Mouse (Mus musculus) olfactory bulb, adult 2 months (tissue): Measurements from ENCODE around the gene Zfp316. TPM values are rescaled to one million over a fixed set of nuclear protein-coding genes. Genes with fewer than 3 reads are reported as not detected.

Source experiments
- H3K27ac ChIP-seq: fragments of 200-500 bp; 2 replicates; pipeline ENCODE4 v1.5.1; 2012; ENCODE audit warnings: low read depth, low read length; ENCODE audit not compliant: insufficient read depth
- H3K4me1 ChIP-seq: fragments of 200-500 bp; 2 replicates; pipeline ENCODE4 v1.6.1; 2012; ENCODE audit warnings: low read length; ENCODE audit not compliant: control insufficient read depth, insufficient read depth
- H3K4me3 ChIP-seq: fragments of 200-500 bp; 2 replicates; pipeline ENCODE4 v1.5.1; 2012; ENCODE audit warnings: mild to moderate bottlenecking, low read depth, low read length, moderate library complexity; ENCODE audit not compliant: insufficient read depth
- CTCF ChIP-seq: fragments of 200-500 bp; IDR thresholded peaks from 2 replicates; pipeline ENCODE4 v1.5.1; 2012; ENCODE audit warnings: low read depth, mild to moderate bottlenecking, low read length, moderate library complexity; ENCODE audit not compliant: insufficient read depth
- POLR2A ChIP-seq: fragments of 200-500 bp; IDR thresholded peaks from 2 replicates; pipeline ENCODE4 v1.6.1; 2012; ENCODE audit warnings: mild to moderate bottlenecking, low read depth, low read length, moderate library complexity; ENCODE audit not compliant: insufficient read depth
- WGBS: fragments of 180-500 bp; shearing (Covaris S2); methylation state at CpG from one replicate; pipeline ENCODE4 v1.1.7; 2018; 5-methylcytosine and 5-hydroxymethylcytosine counted together
- polyA plus RNA-seq: library from polyadenylated mRNA; stranded (reverse); fragments of >200 nt; gene quantifications from 2 replicates; pipeline ENCODE4 v1.2.4, GENCODE M21; 2012; ENCODE audit warnings: low replicate concordance; ENCODE audit not compliant: missing spikeins, insufficient read depth, insufficient read length

The Zfp316 gene
- polyA plus RNA-seq, 1 experiment, result not detected

DNA sequence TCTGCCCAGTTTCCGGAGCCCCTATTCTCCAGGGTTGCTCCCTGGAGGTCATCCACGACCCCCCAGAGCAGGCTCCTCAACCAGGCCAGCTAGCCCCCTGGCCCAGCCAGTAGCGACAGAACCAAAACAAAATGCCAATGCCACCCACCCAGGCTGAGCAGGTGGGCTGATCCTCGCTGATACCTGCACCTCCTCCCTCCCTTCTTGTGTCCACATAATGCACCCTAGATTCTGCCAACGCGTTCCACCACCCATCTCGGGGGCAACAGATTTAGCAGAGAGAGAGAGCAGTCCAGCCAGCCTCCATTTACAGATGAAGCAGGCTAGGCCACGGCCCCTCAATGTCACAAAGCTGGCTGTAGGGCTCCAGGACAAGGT is 848 bp downstream of the Zfp316 start:
- peak overlapping the region; percentile 84 for H3K4me3 ChIP-seq
- TF ChIP-seq POLR2A, result no peak; the same call in 1 of the 2 replicates
- no peak for TF ChIP-seq CTCF
- 14% methylated on average over 8 of the region's 8 CpGs for WGBS
- H3K27ac ChIP-seq, result no peak overlapping the region
- H3K4me1 ChIP-seq, result peaks cover 36% of the 10 kb centered on the region

DNA sequence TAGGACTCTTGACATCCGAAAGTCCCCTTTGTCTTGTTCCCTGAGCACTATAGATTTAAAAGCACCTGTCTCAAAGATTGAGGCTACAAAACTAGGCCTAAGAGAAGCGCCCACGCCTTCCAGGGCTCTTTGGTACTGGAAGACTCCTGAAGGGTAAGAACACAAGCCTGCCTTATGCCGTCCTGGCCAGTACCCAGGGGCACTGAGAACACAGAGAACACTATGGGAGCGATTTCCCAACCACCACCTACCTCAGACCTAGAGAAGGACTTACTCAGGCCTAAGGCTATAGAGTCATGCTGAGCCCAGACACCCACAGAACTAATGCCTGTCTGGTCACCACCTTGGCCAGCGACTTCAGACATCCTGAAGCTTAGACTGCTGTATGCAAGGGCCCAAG is 3.0 kb downstream of the Zfp316 start:
- Histone ChIP-seq H3K27ac (no peak overlapping the region), H3K4me1 (peaks cover 35% of the 10 kb centered on the region), H3K4me3 (no peak overlapping the region)
- no peak for TF ChIP-seq POLR2A
- no peak for TF ChIP-seq CTCF
- WGBS, result 88% methylated on average over 6 of the region's 6 CpGs

DNA sequence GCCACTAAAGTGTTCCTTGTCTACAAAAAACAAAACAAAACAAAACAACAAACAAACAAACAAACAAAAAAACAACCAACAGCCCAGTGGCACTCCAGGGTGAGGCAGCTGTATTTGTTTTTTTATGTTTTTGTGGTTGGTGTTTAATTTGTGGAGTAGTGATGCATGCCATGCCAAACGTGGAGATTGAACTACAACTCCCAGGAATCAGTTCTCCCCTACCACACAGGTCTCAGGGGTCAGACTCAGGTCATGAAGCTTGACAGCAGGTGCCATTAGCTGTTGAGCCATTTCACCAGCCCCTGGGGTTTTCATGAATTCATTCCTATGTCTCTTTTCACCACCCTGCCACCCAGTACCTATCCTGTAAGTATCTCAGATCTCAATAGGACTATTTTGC is 4.4 kb downstream of the Zfp316 start:
- Histone ChIP-seq H3K27ac (no peak overlapping the region), H3K4me1 (peaks cover 32% of the 10 kb centered on the region), H3K4me3 (no peak overlapping the region)
- TF ChIP-seq CTCF, result no peak
- no peak for TF ChIP-seq POLR2A
- 39% methylated on average over 1 of the region's 1 CpGs for WGBS

DNA sequence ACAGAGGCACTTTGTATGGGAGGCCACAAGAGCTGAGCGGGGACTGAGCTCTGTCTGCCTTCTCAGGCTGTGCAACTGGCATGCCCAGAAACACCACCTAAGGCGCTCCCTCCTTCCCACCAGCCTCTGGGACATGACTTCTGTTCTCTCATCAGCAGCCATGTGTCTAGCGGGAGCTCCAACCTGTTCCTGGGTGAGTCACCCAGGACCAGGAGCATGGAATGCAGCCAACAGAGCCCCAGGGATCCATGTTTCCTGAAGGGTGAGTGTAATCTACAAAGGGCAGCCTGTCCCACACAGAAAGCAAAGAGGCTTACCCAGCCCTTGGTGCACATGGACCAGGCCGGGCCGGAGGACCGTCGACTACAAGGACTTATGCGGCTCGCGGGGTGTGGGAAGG is 5.1 kb downstream of the Zfp316 start:
- no peak overlapping the region for H3K27ac ChIP-seq
- no peak overlapping the region for H3K4me3 ChIP-seq
- TF ChIP-seq POLR2A (no peak), CTCF (no peak)
- H3K4me1 ChIP-seq, result peaks cover 32% of the 10 kb centered on the region
- 64% methylated on average over 10 of the region's 10 CpGs for WGBS

DNA sequence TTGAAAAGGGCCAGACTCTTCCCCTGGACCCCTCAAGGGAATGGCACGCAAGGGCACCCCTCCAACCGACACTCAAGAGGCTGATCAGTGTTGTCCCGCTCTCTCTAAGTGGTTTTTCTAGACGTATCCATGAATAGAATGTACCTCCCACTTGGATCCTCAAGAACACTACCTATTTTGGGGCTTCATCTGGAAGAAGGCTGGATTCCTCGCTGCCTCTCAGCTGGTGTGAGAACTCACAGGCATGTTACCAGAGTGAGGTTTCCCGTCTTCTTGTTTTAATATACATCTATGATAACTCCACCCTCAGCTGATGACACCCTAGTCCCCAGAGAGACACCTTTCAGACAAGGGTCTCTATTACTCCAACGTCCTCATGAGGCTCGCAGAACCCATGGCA is 8.2 kb downstream of the Zfp316 start:
- no peak overlapping the region for H3K4me3 ChIP-seq
- H3K27ac ChIP-seq, result no peak overlapping the region
- WGBS, result 69% methylated on average over 8 of the region's 8 CpGs
- TF ChIP-seq CTCF (no peak), POLR2A (no peak)
- peaks cover 19% of the 10 kb centered on the region for H3K4me1 ChIP-seq

DNA sequence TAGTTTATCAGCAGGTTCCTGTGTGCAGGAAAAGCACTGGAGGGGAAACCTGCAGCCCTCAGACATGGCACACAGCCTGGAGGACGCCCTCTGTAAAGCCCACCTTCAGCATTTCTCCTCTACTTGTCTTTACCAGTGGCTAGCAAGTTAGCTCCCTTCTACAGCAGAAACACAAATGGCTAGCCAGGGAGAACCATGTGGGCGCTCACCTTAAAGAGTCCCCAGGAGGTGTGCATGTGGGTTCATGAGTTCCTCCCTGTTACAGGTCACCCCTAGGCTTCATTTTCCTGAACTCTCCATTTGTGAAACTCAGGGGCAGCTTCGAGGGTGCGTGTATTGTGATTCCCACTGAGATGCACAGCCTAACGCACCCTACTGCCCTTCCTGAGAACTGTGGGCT is 14.0 kb downstream of the Zfp316 start:
- 93% methylated on average over 5 of the region's 5 CpGs for WGBS
- TF ChIP-seq POLR2A (no peak), CTCF (no peak)

DNA sequence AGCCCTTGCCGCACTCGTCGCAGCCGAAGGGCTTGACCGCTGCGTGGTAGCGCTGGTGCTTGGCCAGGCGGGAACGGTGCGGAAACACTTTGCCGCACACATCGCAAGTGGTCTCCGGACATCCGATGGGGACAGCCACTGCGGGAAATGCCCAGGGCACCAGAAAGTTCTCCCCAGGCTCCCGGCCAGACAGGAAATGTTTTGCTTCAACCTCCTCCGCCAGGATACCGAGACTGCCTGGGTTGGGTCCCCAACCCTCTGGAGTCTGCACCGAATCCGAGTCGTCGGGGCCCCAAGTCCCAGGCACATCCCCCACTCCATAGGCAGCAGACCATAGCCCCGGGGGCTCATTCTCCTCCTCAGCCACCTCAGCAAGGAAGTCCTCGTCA is 14.7 kb downstream of the Zfp316 start:
- TF ChIP-seq POLR2A (no peak), CTCF (no peak)
- 74% methylated on average over 24 of the region's 24 CpGs for WGBS
- Histone ChIP-seq H3K4me1 (no peaks in the 10 kb centered on the region), H3K27ac (no peak overlapping the region), H3K4me3 (no peak overlapping the region)

More for the DNA sequence above, 14.0 kb downstream of the Zfp316 start:
- Histone ChIP-seq H3K27ac (no peak overlapping the region), H3K4me3 (no peak overlapping the region), H3K4me1 (no peaks in the 10 kb centered on the region)

DNA sequence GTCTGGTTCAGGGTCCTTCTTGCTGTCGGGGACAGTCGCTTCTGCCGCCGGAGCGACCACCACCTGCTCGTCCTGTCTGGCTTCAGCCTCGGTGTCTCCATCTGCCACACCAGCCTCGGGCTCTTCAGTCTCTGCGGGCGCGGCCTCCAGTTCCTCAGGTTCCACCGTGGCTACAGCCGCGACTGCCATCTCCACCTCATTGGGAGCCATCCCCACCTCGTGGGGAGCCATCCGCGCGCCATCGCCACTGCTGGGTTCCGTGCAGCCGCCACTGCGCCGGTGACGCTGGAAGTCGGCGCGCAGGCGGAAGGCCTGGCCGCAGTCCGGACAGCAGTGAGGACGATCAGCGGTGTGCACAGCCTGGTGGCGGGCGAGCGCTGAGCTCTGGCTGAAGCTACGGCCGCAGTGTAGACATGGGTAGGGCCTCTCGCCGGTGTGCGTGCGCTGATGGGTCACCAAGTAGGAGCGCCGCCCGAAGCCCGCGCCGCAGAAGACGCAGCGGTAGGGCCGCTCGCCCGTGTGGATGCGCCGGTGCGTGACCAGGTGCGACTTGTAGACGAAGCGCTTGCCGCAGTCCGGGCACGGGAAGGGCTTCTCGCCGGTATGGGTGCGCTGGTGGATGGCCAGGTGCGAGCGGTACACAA is 15.2 kb downstream of the Zfp316 start:
- Histone ChIP-seq H3K27ac (no peak overlapping the region), H3K4me1 (no peaks in the 10 kb centered on the region), H3K4me3 (no peak overlapping the region)
- no peak for TF ChIP-seq POLR2A
- TF ChIP-seq CTCF, result no peak
- WGBS, result 75% methylated on average over 66 of the region's 66 CpGs

DNA sequence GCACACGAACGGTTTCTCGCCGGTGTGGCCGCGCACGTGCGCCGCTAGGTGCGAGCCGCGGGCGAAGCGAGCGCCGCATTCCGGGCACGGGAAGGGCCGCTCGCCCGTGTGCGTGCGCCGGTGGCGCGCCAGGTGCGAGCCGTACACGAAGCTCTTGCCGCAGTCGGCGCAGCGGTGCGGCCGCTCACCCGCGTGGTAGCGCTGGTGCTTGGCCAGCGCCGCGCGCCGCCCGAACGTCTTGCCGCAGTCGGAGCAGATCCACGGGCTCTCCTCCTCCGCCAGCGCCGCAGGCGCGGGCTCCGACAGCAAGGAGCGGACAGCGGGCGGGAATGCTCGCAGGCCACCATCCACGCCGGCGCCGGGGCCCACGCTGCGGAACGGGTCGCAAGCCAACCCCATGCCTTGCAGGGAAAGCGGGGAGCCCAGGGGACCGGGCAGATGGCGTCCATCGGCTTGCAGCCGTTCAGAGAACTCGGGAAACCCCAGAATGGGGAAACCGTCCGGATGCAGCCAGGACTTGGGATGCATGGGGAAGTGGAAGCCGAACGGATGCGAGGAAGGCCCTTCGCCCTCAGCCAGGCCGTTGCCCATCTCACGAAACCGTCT is 15.8 kb downstream of the Zfp316 start:
- 49% methylated on average over 81 of the region's 81 CpGs for WGBS
- H3K4me1 ChIP-seq, result no peaks in the 10 kb centered on the region
- H3K27ac ChIP-seq, result no peak overlapping the region
- H3K4me3 ChIP-seq, result no peak overlapping the region
- no peak for TF ChIP-seq POLR2A
- TF ChIP-seq CTCF, result no peak
